Mouse (Mus musculus) heart, postnatal 0 days (tissue): ENCODE results near the gene Pla2g2f.

Experiments used
- CTCF ChIP-seq: IDR thresholded peaks from 2 replicates; pipeline ENCODE4 v1.5.1; 2016; ENCODE audit warnings: antibody characterized with exemption, control low read depth, low read depth
- EP300 ChIP-seq: IDR thresholded peaks from 2 replicates; pipeline ENCODE4 v1.6.1; 2016; ENCODE audit warnings: antibody characterized with exemption, low read depth

DNA sequence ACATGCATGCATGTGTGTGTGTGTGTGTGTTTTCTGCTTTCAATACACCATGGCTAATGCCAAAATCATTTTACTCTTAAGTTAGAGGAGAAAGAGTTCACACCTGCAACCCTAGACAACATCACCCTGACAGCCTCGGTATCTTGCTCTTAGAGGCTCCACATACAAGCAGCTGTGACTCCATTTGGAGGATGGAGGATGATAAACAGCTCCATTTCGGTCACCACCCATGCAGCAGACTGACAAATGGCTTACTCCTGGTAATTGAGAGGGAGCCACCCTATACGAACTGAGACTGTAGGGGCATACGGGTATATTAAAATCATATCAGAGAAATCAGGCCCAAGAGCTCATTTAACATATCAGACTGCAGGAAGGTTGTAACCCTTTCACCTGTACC lies 31.0 kb upstream of the Pla2g2f start:
- no peak for TF ChIP-seq EP300
- no peak for TF ChIP-seq CTCF
